Mouse (Mus musculus) CH12.LX (cell line): ENCODE measurements around the gene Inhbe. TPM values are rescaled to one million over a fixed set of nuclear protein-coding genes. Genes with fewer than 3 reads are reported as not detected.

Experiments
- DNase-seq: peaks from one replicate; pipeline ENCODE4 v3.0.0-alpha.2; 2013; ENCODE audit errors: extremely low read depth
- H3K27ac ChIP-seq: 2 replicates; pipeline ENCODE4 v1.5.1; 2012; ENCODE audit warnings: low read depth, mild to moderate bottlenecking, control low read depth, moderate library complexity; ENCODE audit not compliant: insufficient read depth
- H3K27me3 ChIP-seq: replicated peaks from 2 replicates; pipeline ENCODE3; 2012; ENCODE audit warnings: inconsistent platforms
- H3K36me3 ChIP-seq, 2 experiments: replicated peaks in 1 of 2; 2 replicates each; pipeline versions ENCODE3 to v1.6.1; 2012; ENCODE audit warnings: inconsistent platforms in 1 of 2, low read length in 1 of 2, mild to moderate bottlenecking in 1 of 2, mixed read lengths in 1 of 2, moderate library complexity in 1 of 2; ENCODE audit not compliant: control insufficient read depth in 1 of 2, insufficient read depth in 1 of 2
- H3K4me1 ChIP-seq, 2 experiments: 2 replicates each; pipeline ENCODE4 v1.6.1; 2012; ENCODE audit warnings: inconsistent platforms in 1 of 2, moderate library complexity in 1 of 2; ENCODE audit not compliant: insufficient read depth in 2 of 2, control insufficient read depth in 1 of 2
- H3K4me2 ChIP-seq: 2 replicates; pipeline ENCODE4 v1.6.1; 2012; ENCODE audit warnings: low read depth, mild to moderate bottlenecking, control low read depth; ENCODE audit not compliant: poor library complexity, insufficient read depth, severe bottlenecking
- H3K4me3 ChIP-seq, 3 experiments: fragments of 150-350 bp in 1 of 3; sonication (generic) in 1 of 3; replicated peaks in 1 of 3; 2 replicates each; pipeline versions ENCODE3 to v1.5.1; 2011 to 2012; ENCODE audit warnings: low read depth in 2 of 3, low read length in 2 of 3, mild to moderate bottlenecking in 2 of 3, moderate library complexity in 2 of 3, control low read depth in 1 of 3, improper control_type of control experiment in 1 of 3, inconsistent platforms in 1 of 3, mixed read lengths in 1 of 3; ENCODE audit not compliant: poor library complexity in 1 of 3
- H3K79me2 ChIP-seq: replicated peaks from 2 replicates; pipeline ENCODE4 v1.6.1; 2012; ENCODE audit warnings: mild to moderate bottlenecking, moderate library complexity; ENCODE audit not compliant: control insufficient read depth, poor library complexity, insufficient read depth, severe bottlenecking; ENCODE audit errors: extremely low read depth
- H3K9ac ChIP-seq: 2 replicates; pipeline ENCODE4 v1.6.1; 2012; ENCODE audit warnings: low read depth, mild to moderate bottlenecking, control low read depth, moderate library complexity; ENCODE audit not compliant: insufficient read depth
- H3K9me3 ChIP-seq: replicated peaks from 2 replicates; pipeline ENCODE3; 2012; ENCODE audit warnings: low read length, inconsistent platforms, mixed read lengths
- CHD1 ChIP-seq: IDR thresholded peaks from 2 replicates; pipeline ENCODE4 v1.6.1; 2012; ENCODE audit warnings: low read depth, low read length, improper control_type of control experiment, inconsistent platforms
- CHD2 ChIP-seq: IDR thresholded peaks from 2 replicates; pipeline ENCODE4 v1.6.1; 2011; ENCODE audit warnings: low read length, improper control_type of control experiment
- CTCF ChIP-seq, 2 experiments: IDR thresholded peaks in 1 of 2; conservative IDR thresholded peaks in 1 of 2; 2 replicates each; pipeline ENCODE4 v1.5.1; 2011 to 2012; ENCODE audit warnings: low read depth in 2 of 2, low read length in 2 of 2, improper control_type of control experiment in 1 of 2, inconsistent platforms in 1 of 2, mild to moderate bottlenecking in 1 of 2, moderate library complexity in 1 of 2
- EP300 ChIP-seq: IDR thresholded peaks from 2 replicates; pipeline ENCODE4 v1.6.1; 2011; ENCODE audit warnings: low read length, improper control_type of control experiment
- HCFC1 ChIP-seq: IDR thresholded peaks from 2 replicates; pipeline ENCODE4 v1.6.1; 2012; ENCODE audit warnings: low read depth, mild to moderate bottlenecking, inconsistent platforms, low read length, improper control_type of control experiment
- JUN ChIP-seq: IDR thresholded peaks from 2 replicates; pipeline ENCODE4 v1.6.1; 2011; ENCODE audit warnings: low read depth, mild to moderate bottlenecking, low read length, improper control_type of control experiment, moderate library complexity; ENCODE audit not compliant: insufficient read depth
- KAT2A ChIP-seq: IDR thresholded peaks from 2 replicates; pipeline ENCODE4 v1.6.1; 2012; ENCODE audit warnings: low read length, improper control_type of control experiment, inconsistent platforms; ENCODE audit not compliant: insufficient replicate concordance
- MAFK ChIP-seq: IDR thresholded peaks from 2 replicates; pipeline ENCODE4 v1.6.1; 2011; ENCODE audit warnings: low read length, improper control_type of control experiment; ENCODE audit not compliant: insufficient replicate concordance
- MAX ChIP-seq: IDR thresholded peaks from 2 replicates; pipeline ENCODE4 v1.6.1; 2011; ENCODE audit warnings: low read length, improper control_type of control experiment
- MAZ ChIP-seq: IDR thresholded peaks from 2 replicates; pipeline ENCODE4 v1.6.1; 2012; ENCODE audit warnings: low read depth, mild to moderate bottlenecking, inconsistent platforms, low read length, improper control_type of control experiment, moderate library complexity
- MXI1 ChIP-seq: IDR thresholded peaks from 2 replicates; pipeline ENCODE4 v1.6.1; 2011; ENCODE audit warnings: mild to moderate bottlenecking, low read depth, low read length, improper control_type of control experiment
- NRF1 ChIP-seq: IDR thresholded peaks from 2 replicates; pipeline ENCODE4 v1.6.1; 2014; ENCODE audit warnings: low read depth, mild to moderate bottlenecking, inconsistent platforms, low read length, improper control_type of control experiment, moderate library complexity
- POLR2A ChIP-seq: IDR thresholded peaks from 2 replicates; pipeline ENCODE4 v1.6.1; 2011; ENCODE audit warnings: low read depth, mild to moderate bottlenecking, improper control_type of control experiment, low read length
- POLR2AphosphoS2 ChIP-seq: IDR thresholded peaks from 2 replicates; pipeline ENCODE4 v1.6.1; 2011; ENCODE audit warnings: low read depth, low read length, improper control_type of control experiment
- RAD21 ChIP-seq: IDR thresholded peaks from 2 replicates; pipeline ENCODE4 v1.6.1; 2011; ENCODE audit warnings: low read depth, mild to moderate bottlenecking, low read length, improper control_type of control experiment, moderate library complexity
- SIN3A ChIP-seq: IDR thresholded peaks from 2 replicates; pipeline ENCODE4 v1.6.1; 2012; ENCODE audit warnings: low read length, improper control_type of control experiment, inconsistent platforms
- TBP ChIP-seq: conservative IDR thresholded peaks from 2 replicates; pipeline ENCODE4 v1.6.1; 2011; ENCODE audit warnings: low read depth, low read length, improper control_type of control experiment
- UBTF ChIP-seq: IDR thresholded peaks from 2 replicates; pipeline ENCODE4 v1.6.1; 2012; ENCODE audit warnings: low read depth, mild to moderate bottlenecking, inconsistent platforms, low read length, improper control_type of control experiment, moderate library complexity
- USF2 ChIP-seq: conservative IDR thresholded peaks from 2 replicates; pipeline ENCODE4 v1.6.1; 2011; ENCODE audit warnings: low read depth, low read length, improper control_type of control experiment
- ZMIZ1 ChIP-seq: IDR thresholded peaks from 2 replicates; pipeline ENCODE4 v1.6.1; 2012; ENCODE audit warnings: low read depth, mild to moderate bottlenecking, inconsistent platforms, low read length, improper control_type of control experiment
- dilution Hi-C: fragments of 300-500 bp; cut with MboI; formaldehyde crosslinking; loops from 2 replicates; pipeline ENCODE4 v1.14.3; 2020; ENCODE audit warnings: low sequenced_read_pairs; ENCODE audit not compliant: extremely low pct_unique_long_range_greater_than_20kb, extremely low pct_ligation_motif_present
- in situ Hi-C: fragments of 300-500 bp; cut with MboI; formaldehyde crosslinking; loops from 3 replicates; pipeline ENCODE4 v1.14.3; 2019; ENCODE audit warnings: low sequenced_read_pairs, low pct_ligation_motif_present, low pct_unique_long_range_greater_than_20kb, mixed read lengths
- polyA plus RNA-seq: library from polyadenylated mRNA; unstranded; fragments of >175 nt; gene quantifications from 2 replicates; pipeline ENCODE4 v1.2.1, GENCODE M21; 2012; ENCODE audit warnings: low read depth; ENCODE audit not compliant: insufficient read length
- total RNA-seq, 2 experiments: library from RNA; depleted of rRNA; stranded (reverse); fragments of 300-350 nt in 1 of 2; fragments of >200 nt in 1 of 2; gene quantifications; 2 replicates each; pipeline ENCODE4 v1.2.3; 2012 to 2014

Inhbe gene
- total and polyA plus RNA-seq, 3 experiments: 0.83 to 2.6 (median 0.89) TPM

DNA sequence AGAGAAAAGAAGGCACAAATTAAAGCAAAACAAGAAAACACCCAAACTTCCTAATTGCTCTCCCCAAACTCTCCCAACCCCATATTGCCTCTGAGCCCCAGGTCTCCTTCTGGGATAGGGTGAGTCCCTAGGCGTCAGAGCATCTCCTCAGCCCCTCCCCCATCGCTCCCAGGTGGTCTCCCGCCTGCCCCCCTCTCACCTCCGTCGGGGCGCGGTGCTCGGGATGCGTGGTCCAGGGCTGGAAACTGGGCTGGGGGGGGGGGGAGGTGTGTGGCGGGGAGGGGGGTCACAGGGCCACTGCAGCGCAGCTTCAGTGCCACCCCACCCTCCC lies 12.9 kb downstream of the Inhbe start:
- peaks cover 42% of the 10 kb centered on the region for H3K27me3 ChIP-seq
- dilution Hi-C loops (no loop called here), in situ Hi-C loops (no loop called here)
- no peak for DNase-seq
- peak overlapping the region; percentile 90 for H3K4me2 ChIP-seq
- H3K9ac ChIP-seq: no peak overlapping the region
- peak overlapping the region in 1 of 3 experiments; percentile 46 for H3K4me3 ChIP-seq
- H3K27ac ChIP-seq: no peak overlapping the region
- H3K9me3 ChIP-seq: peaks cover 8% of the 10 kb centered on the region
- peaks cover 0 to 31% of the 10 kb centered on the region in 2 experiments; a peak in 2 of 4 replicates for H3K4me1 ChIP-seq
- no peaks in the 10 kb centered on the region for H3K36me3 ChIP-seq
- no peaks in the 10 kb centered on the region for H3K79me2 ChIP-seq
- TF ChIP-seq MAZ (no peak), CHD1 (no peak), KAT2A (no peak)

DNA sequence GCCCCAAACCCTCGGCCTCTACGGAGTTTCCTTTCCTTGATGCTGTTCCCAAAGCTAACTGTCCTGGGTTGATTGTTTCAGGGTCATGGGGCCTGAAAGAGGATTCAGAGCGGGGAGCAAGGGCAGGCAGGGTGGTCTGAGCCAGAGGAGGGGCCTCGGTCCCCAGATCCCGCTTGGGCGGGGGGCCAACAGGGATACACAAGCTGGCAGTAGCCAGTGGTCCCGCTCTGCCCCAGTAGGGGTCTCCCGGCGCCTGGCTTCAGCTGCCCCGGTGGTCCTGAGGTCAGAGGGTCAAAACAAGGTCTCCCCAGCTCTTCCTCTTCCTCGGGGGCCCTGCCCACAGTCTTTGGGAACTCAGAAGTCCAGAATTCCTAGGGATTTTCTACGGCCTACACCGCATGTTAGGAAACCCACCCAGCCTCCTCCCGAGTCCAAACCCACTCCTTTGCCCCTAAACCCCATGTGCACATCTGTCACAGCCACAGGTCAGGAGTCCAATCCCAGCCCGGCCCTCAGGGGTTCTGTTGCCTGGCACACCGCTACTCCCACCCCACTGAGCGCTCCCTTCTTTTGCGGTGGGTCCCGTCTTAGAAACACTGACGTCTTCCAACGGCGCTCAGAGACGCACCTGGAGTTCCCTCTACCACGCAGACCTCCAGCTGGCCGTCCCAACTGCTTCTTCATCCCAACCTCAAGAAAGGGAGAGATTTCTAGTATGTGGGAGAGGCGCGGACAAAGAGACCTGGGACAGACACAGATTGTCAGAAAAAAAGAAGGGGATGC lies 13.4 kb downstream of the Inhbe start:
- Histone ChIP-seq H3K9ac (no peak overlapping the region), H3K27me3 (peaks cover 42% of the 10 kb centered on the region), H3K4me3 (no peak overlapping the region), H3K9me3 (peaks cover 8% of the 10 kb centered on the region), H3K4me1 (peaks cover 0 to 31% of the 10 kb centered on the region in 2 experiments; a peak in 2 of 4 replicates), H3K79me2 (no peaks in the 10 kb centered on the region), H3K27ac (no peak overlapping the region), H3K4me2 (peak overlapping the region; percentile 100), H3K36me3 (no peaks in the 10 kb centered on the region)
- no peak for DNase-seq
- no peak for TF ChIP-seq EP300
- no peak for TF ChIP-seq TBP
- no peak for TF ChIP-seq HCFC1
- TF ChIP-seq MAX: no peak
- no peak for TF ChIP-seq ZMIZ1
- TF ChIP-seq KAT2A: no peak
- no peak for TF ChIP-seq USF2
- TF ChIP-seq SIN3A: no peak
- no peak for TF ChIP-seq MAZ
- no peak for TF ChIP-seq RAD21
- no peak for TF ChIP-seq CHD2
- no peak for TF ChIP-seq UBTF
- TF ChIP-seq MAFK: no peak
- no peak for TF ChIP-seq CTCF (conservative IDR thresholded peaks at IDR 0.05 in 1 of 2, IDR thresholded peaks at IDR 0.05 in 1 of 2; ENCODE audit: low read depth in 2 of 2, low read length in 2 of 2)
- TF ChIP-seq NRF1: no peak
- TF ChIP-seq JUN: no peak
- TF ChIP-seq MXI1: no peak
- TF ChIP-seq POLR2A: no peak
- TF ChIP-seq POLR2AphosphoS2: no peak
- in situ Hi-C loops (no loop called here), dilution Hi-C loops (no loop called here)
